Mouse (Mus musculus) cerebellum, adult 2 months (tissue): ENCODE measurements around the gene Col6a2.

Experiments used
- CTCF ChIP-seq: fragments of 200-500 bp; IDR thresholded peaks from 2 replicates; pipeline ENCODE4 v1.5.1; 2011; ENCODE audit warnings: low read depth, mild to moderate bottlenecking, control low read depth, low read length, moderate library complexity, borderline replicate concordance; ENCODE audit not compliant: insufficient read depth
- POLR2A ChIP-seq: fragments of 200-500 bp; IDR thresholded peaks from 2 replicates; pipeline ENCODE4 v1.6.1; 2011; ENCODE audit warnings: low read length, control low read depth, borderline replicate concordance; ENCODE audit not compliant: insufficient read depth

GRCm38 (mm10) chr10:76664156-76665115 lies 41.0 kb upstream of the Col6a2 start:
- TF ChIP-seq CTCF, result no peak
- TF ChIP-seq POLR2A, result no peak
